Mouse (Mus musculus) frontal cortex, postnatal 10 days (tissue): ENCODE measurements at regions not wholly inside any gene's neighbourhood (a gene's known extent, or its start where the extent isn't known, plus 50 kb on each side); places are given as distances from the start of the nearest gene placed in this dataset.

ENCODE experiments used
- DNase-seq, 2 experiments: peaks; one replicate each; pipeline ENCODE4 v3.0.0; 2022; ENCODE audit warnings: low spot score in 2 of 2, mixed read lengths in 1 of 2

DNA sequence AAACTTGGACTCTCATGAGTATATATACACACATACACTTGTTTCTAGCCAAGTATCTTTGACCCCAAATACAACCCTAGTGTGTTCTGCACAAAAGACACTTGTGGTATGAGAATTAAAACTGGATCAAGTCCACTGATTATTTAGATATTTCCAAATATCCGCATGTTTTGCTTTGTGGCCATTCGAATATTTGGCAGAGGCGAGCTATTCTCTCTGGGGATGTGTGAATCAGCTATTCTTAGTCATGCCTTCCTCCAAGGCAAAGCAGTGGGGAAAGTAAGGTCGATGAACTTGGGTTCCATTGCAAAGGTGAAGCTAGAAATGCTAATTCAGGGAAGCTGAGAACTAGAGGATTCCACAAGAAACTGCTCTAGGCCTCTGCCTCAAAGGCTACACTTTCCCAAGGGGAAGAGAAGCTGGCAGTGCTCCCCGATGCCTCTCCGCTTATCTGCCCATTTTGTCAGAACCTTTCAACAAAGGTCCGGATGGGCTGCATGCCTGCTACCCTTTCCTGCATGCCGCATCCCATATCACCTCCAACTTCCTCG lies 154.4 kb downstream of the Snx19 start:
- DNase-seq: no peak

GRCm38 (mm10) chr9:30580500-30580899 lies 153.6 kb downstream of the Snx19 start:
- no peak for DNase-seq

DNA sequence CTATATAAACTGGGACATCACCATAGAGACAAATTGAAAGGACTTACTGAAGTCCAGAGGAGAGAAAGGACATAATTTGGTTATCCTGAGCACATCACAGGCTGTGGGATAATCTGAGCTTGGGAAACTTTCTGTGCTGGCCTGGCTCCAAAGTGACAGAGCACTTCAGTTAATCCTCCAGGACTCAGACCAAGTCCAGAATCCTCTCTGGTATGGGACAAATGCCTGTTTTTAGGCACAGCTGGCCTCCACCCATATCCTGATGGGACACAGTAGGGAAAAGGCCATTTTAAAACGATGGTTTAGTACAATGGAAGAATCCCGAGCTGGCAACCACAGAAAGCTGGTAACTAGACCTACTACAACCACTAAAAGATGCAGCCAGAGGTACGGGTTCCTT lies 151.3 kb downstream of the Snx19 start:
- DNase-seq: no peak

DNA sequence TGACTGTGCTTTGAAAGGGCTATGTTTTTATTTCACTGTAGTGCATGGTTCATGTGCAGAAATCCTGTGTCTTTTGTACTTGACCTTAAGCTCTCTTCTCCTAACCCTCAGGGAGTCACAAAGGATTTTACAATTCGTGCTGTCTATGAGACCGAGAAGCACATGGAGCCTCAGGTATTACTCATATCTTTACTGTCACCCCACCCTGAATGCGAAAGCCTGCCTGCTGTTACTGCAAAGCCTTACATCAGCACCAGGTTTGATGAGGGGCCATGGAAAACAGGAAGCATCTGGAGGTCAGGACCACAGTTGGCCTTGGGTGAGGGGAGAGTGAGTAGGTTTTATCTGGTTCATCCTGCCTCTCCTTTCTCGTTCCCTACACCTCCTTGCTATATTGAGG lies 150.3 kb downstream of the Snx19 start:
- no peak for DNase-seq

DNA sequence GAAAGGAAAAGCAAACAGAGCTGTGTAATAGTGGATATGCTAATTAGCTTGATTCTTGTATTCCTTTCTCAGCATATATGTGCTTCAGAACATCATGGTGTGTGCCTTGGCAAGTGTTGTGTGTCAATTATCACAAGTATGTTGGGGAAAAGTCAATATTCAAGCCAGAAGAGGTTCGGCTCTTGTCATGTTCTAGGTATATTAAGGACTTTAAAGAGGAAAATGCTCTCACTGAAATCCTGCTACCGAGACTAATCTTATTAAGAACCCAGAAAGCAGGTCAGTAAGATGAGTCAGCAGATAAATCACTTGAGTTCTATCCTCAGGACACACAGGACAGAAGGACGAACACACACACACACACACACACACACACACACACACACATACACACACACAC lies 148.6 kb downstream of the Snx19 start:
- no peak for DNase-seq

- DNase-seq: no peak
Observed at GRCm38 (mm10) chr9:30573294-30573693, 146.4 kb downstream of the Snx19 start.

DNA sequence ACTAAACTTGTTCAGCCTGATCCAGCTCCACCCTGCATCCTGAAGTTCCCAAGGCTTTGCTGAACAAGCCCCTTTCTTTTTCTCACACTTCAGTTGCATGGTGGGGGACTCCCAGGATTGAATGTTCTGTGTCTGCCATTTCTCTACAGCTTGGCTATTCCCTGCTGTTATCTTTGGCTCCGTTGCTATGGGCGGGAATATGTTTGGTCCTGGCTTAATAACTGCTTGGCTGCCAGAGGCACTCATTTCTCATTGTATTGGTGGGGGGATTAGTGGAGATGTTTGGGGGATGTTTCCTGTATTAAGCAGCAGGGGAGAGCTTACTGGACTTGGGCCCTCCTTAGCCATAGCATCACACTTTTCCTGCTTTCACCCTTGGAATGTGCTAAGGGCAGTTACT lies 144.1 kb downstream of the Snx19 start:
- DNase-seq: no peak

GRCm38 (mm10) chr9:30564765-30565680 lies 138.1 kb downstream of the Snx19 start:
- DNase-seq: no peak

DNA sequence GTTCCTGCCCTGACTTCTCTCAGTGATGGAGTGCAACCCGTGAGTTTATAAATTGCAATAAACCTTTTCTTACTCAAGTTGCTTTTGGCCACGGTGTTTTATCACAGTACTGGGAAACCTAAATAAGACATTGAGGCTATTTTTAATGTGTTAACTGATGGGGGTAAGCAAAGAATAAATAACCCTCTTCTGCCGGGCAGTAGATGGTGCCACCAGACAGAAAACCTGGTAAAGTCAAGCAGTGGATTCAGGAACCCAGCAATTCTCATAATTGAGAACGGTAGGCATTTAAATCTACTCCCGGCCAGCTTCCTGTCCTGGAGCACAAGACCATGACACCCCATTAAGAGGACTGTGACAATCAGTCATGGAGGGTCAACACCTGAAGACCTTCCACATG lies 136.5 kb downstream of the Snx19 start:
- no peak for DNase-seq

DNA sequence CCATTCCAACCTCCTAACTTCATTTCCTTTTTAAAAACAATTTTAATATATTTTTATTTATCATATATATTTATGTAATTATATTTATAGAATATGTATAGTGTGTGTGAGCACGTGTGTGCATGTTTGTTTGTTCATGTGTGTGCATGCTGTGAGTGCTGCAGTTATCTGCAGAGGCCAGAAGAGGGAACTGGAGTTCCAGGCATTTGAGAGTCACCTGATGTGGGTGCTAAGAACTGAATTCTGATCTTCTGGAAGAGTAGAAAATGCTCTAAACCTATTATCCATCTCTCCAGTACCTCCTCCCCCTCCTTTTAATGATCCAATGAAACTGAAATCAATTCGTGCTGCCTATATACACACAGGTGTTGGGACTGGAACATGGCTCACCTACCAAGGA lies 128.0 kb downstream of the Snx19 start:
- DNase-seq: no peak

DNA sequence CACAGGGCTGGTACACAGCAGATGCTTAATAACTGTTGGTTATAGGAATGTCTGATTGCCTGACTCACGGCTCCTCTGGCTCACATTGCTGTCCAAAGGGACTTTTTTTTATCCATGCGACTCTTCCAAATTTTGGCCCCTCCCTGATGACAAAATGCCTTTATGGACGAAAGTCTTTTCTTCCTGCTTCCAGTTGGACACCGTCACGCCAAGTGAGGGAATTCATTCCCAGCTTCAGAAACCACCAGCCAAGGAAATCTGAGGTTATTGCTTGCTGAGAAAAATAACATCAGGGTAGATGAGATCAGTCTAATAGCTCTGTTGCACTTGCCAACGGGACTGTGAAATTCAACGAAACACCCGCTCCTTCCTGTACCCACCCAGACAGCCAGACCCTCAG lies 125.8 kb downstream of the Snx19 start:
- no peak for DNase-seq

DNA sequence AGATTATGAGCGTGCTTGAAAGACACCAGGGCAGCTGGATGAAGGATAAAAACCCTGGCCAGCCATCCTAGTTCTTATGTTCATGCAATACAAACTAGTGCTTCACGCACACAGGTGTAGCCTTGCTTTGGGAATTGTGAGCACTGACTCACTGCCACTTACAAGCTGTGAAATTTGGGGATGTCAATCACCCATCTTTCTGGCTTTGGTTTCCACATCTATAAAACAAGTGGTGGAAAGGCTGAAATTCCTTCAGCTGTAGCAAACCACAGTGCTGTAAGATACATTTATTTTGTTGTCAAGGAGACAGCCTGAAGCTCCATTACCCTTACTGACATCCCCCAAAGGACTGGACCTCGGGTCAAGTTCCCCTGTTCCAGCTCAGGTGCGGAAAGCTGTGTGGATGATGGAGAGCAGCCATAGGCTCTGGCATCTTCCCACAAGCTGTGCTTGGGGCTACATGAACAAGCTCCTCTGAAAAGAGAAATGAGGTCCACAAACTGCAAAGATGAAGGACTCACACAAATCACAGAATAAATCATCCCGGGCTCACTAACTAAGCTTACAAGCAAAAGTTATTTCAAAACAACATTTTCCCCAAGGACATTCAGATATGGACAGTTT lies 123.1 kb downstream of the Snx19 start:
- no peak for DNase-seq

GRCm38 (mm10) chr9:30539858-30540257 lies 113.0 kb downstream of the Snx19 start:
- no peak for DNase-seq

GRCm38 (mm10) chr9:30536508-30537100 lies 109.7 kb downstream of the Snx19 start:
- no peak for DNase-seq

- no peak for DNase-seq
Observed at GRCm38 (mm10) chr9:30534961-30535360, 108.1 kb downstream of the Snx19 start.

GRCm38 (mm10) chr9:30533780-30534343 lies 107.0 kb downstream of the Snx19 start:
- no peak for DNase-seq

- DNase-seq: peak in 1 of 2 experiments; percentile 4
Observed at GRCm38 (mm10) chr9:30533091-30533779, 106.3 kb downstream of the Snx19 start.

- DNase-seq: no peak
Observed at GRCm38 (mm10) chr9:30525086-30525485, 98.2 kb downstream of the Snx19 start.

DNA sequence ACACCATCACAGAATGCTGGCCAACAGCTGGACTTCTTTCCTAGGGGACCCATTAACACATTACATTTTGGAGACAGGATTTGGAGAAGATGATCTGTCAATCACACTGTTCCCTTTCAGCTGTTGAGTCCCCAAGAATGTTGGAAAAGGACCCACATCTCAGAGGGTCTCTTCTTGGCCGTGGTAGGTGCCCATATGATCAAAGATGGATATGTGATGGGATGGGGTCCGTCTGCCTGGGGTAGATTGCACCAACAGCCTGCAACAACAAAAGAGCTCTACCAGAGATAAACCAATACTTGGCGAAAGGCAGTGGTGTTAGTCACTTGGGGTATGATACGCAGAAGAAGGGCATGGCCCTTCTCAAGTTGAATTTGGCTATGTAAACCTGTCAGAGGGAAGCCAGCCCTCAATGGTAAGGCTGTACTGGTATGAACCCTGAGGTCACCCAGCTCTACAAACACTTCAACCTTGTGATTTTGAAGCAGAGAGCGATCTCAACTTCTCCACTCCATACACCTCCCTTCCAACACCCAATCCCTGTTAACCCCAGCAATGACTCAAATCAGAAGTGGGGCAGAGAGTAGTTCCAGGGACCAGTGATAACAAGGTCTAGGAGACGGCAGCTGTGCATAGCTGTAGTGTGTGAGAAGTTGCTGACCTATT lies 97.6 kb downstream of the Snx19 start:
- DNase-seq: no peak

GRCm38 (mm10) chr9:30523852-30524251 lies 96.9 kb downstream of the Snx19 start:
- no peak for DNase-seq
